ENCODE assay signal across 19 mouse cellular contexts in the genomic region with DNA sequence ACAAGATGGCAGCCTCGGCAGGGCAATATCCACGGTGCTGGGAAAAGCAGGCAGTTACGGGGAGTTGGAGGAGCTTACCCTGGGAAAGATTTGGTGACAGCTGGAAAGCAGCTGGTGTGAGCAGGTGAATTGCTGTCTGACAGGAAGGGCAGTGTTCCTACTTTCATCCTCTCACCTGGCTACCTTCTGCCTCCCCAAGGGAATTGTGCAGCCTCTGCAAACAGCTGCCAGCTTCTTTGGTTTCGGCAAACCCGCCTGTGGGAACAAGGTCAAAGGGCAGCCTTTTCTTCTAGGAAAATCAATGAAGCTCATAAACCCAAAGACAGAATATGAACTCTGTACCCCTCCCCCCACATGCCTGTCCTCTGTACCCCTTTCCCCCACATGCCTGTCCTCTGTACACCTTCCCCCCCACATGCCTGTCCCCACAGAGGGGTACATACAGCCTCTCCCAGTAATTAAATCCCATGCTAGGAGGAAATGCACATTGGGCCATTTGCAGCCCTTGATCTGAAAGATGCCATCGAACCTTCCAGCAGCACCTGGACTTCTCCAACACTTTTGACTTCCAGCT.
DNase-seq lines count a peak whose midpoint lies in the region; ATAC-seq lines count a peak whose summit lies in the region.
"Had no signal": no experiment of that assay in that cellular context is flagged by ENCODE, and none has a peak within 500 bp of the region (broad histone marks: within the 10 kb centered on the region; RNA-seq: fewer than 3 reads in every experiment).

No protein-coding gene starts in this region.

- no peak overlapping the region for H3K9ac ChIP-seq in hindbrain, embryonic 11.5 days (ENCODE audit: low read depth, low read length)
- H3K9ac ChIP-seq in hindbrain, embryonic 13.5 days, result no peak overlapping the region
- no peak overlapping the region for H3K9ac ChIP-seq in midbrain, embryonic 11.5 days (ENCODE audit: low read length)
- H3K9ac ChIP-seq in intestine, embryonic 15.5 days, result no peak overlapping the region
- H3K9ac ChIP-seq: liver, embryonic 12.5 days; midbrain, embryonic 15.5 days; neural tube, embryonic 12.5 days had no signal

- H3K9me3 ChIP-seq in hindbrain, embryonic 11.5 days (ENCODE audit: control insufficient read depth, low read length), result no peaks in the 10 kb centered on the region
- H3K9me3 ChIP-seq in hindbrain, embryonic 13.5 days, result no peaks in the 10 kb centered on the region
- H3K9me3 ChIP-seq in midbrain, embryonic 10.5 days (replicated peaks), result no peaks in the 10 kb centered on the region
- H3K9me3 ChIP-seq in midbrain, embryonic 11.5 days (ENCODE audit: control insufficient read depth, low read length), result no peaks in the 10 kb centered on the region
- H3K9me3 ChIP-seq in intestine, embryonic 15.5 days, result no peaks in the 10 kb centered on the region
- H3K9me3 ChIP-seq: liver, embryonic 12.5 days; midbrain, embryonic 15.5 days; neural tube, embryonic 12.5 days had no signal

- no peak overlapping the region for H3K27ac ChIP-seq in hindbrain, embryonic 11.5 days (ENCODE audit: low read depth, low read length)
- H3K27ac ChIP-seq in hindbrain, embryonic 13.5 days, result no peak overlapping the region
- H3K27ac ChIP-seq in midbrain, embryonic 10.5 days (replicated peaks), result 0 out of 2 replicates have a peak overlapping the region, but pooled peaks have one; percentile 3
- H3K27ac ChIP-seq in midbrain, embryonic 11.5 days (ENCODE audit: low read depth, low read length), result no peak overlapping the region
- H3K27ac ChIP-seq in intestine, embryonic 15.5 days, result no peak overlapping the region
- H3K27ac ChIP-seq: left cerebral cortex, adult 2 months; liver, embryonic 12.5 days; midbrain, embryonic 15.5 days; neural tube, embryonic 12.5 days had no signal

- peak; percentile 22 for DNase-seq in hindbrain, embryonic 11.5 days (ENCODE audit: low spot score)
- peak; percentile 17 for DNase-seq in midbrain, embryonic 10.5 days (ENCODE audit: low spot score)
- no peak for DNase-seq in midbrain, embryonic 11.5 days (ENCODE audit: low spot score, missing footprints)
- no peak for DNase-seq in left cerebral cortex, postnatal 10 days (ENCODE audit: extremely low spot score in 1 of 2, low spot score in 2 of 2)
- no peak for DNase-seq in thymus, postnatal 14 days
- DNase-seq: adrenal gland, postnatal 36 days; cerebellum, adult 11 months; cerebellum, adult 9-11 months; left cerebral cortex, postnatal 4 days; lung, adult 18-20 months; lung, postnatal 10 days; thymus, postnatal 25 days had no signal

- intact Hi-C loops in left cerebral cortex, postnatal 10 days (cut with DNase I), result no loop called here

- 50% methylated on average over 6 of the region's 6 CpGs for WGBS in hindbrain, embryonic 11.5 days
- 59% methylated on average over 6 of the region's 6 CpGs for WGBS in hindbrain, embryonic 13.5 days
- 68% methylated on average over 6 of the region's 6 CpGs for WGBS in midbrain, embryonic 10.5 days
- WGBS in midbrain, embryonic 11.5 days, result 58% methylated on average over 6 of the region's 6 CpGs
- WGBS in intestine, embryonic 15.5 days, result 46% methylated on average over 6 of the region's 6 CpGs

- H3K4me2 ChIP-seq in hindbrain, embryonic 11.5 days (replicated peaks; ENCODE audit: low read depth, low read length), result no peak overlapping the region
- no peak overlapping the region for H3K4me2 ChIP-seq in hindbrain, embryonic 13.5 days
- no peak overlapping the region for H3K4me2 ChIP-seq in midbrain, embryonic 11.5 days
- no peak overlapping the region for H3K4me2 ChIP-seq in intestine, embryonic 15.5 days (replicated peaks)
- H3K4me2 ChIP-seq: liver, embryonic 12.5 days; midbrain, embryonic 15.5 days; neural tube, embryonic 12.5 days had no signal

- H3K36me3 ChIP-seq in hindbrain, embryonic 11.5 days (ENCODE audit: control insufficient read depth, insufficient read depth, low read length), result no peaks in the 10 kb centered on the region
- H3K36me3 ChIP-seq in hindbrain, embryonic 13.5 days, result no peaks in the 10 kb centered on the region
- H3K36me3 ChIP-seq in midbrain, embryonic 10.5 days, result no peaks in the 10 kb centered on the region
- H3K36me3 ChIP-seq in midbrain, embryonic 11.5 days (ENCODE audit: control insufficient read depth, insufficient read depth, low read length), result no peaks in the 10 kb centered on the region
- no peaks in the 10 kb centered on the region for H3K36me3 ChIP-seq in intestine, embryonic 15.5 days
- H3K36me3 ChIP-seq: liver, embryonic 12.5 days; midbrain, embryonic 15.5 days; neural tube, embryonic 12.5 days had no signal

- no peak overlapping the region for H3K4me3 ChIP-seq in hindbrain, embryonic 11.5 days (ENCODE audit: low read depth, low read length)
- no peak overlapping the region for H3K4me3 ChIP-seq in hindbrain, embryonic 13.5 days
- H3K4me3 ChIP-seq in midbrain, embryonic 10.5 days, result no peak overlapping the region
- H3K4me3 ChIP-seq in midbrain, embryonic 11.5 days (ENCODE audit: low read depth, low read length), result no peak overlapping the region
- no peak overlapping the region for H3K4me3 ChIP-seq in intestine, embryonic 15.5 days (replicated peaks)
- H3K4me3 ChIP-seq: left cerebral cortex, adult 2 months; liver, embryonic 12.5 days; midbrain, embryonic 15.5 days; neural tube, embryonic 12.5 days had no signal

- H3K4me1 ChIP-seq in hindbrain, embryonic 11.5 days (replicated peaks; ENCODE audit: control insufficient read depth, insufficient read depth, low read length), result no peaks in the 10 kb centered on the region
- H3K4me1 ChIP-seq in hindbrain, embryonic 13.5 days (replicated peaks), result no peaks in the 10 kb centered on the region
- H3K4me1 ChIP-seq in midbrain, embryonic 10.5 days, result peaks cover 18% of the 10 kb centered on the region
- H3K4me1 ChIP-seq in midbrain, embryonic 11.5 days (ENCODE audit: control insufficient read depth, insufficient read depth, low read length), result no peaks in the 10 kb centered on the region
- H3K4me1 ChIP-seq in intestine, embryonic 15.5 days (replicated peaks), result no peaks in the 10 kb centered on the region
- H3K4me1 ChIP-seq: liver, embryonic 12.5 days; midbrain, embryonic 15.5 days; neural tube, embryonic 12.5 days had no signal

- no peaks in the 10 kb centered on the region for H3K27me3 ChIP-seq in hindbrain, embryonic 11.5 days (ENCODE audit: control insufficient read depth, insufficient read depth, low read length)
- H3K27me3 ChIP-seq in hindbrain, embryonic 13.5 days, result no peaks in the 10 kb centered on the region
- H3K27me3 ChIP-seq in midbrain, embryonic 10.5 days (ENCODE audit: low read depth, poor library complexity, severe bottlenecking), result no peaks in the 10 kb centered on the region
- no peaks in the 10 kb centered on the region for H3K27me3 ChIP-seq in midbrain, embryonic 11.5 days (ENCODE audit: control insufficient read depth, insufficient read depth, low read length)
- H3K27me3 ChIP-seq in intestine, embryonic 15.5 days (replicated peaks), result no peaks in the 10 kb centered on the region
- H3K27me3 ChIP-seq: midbrain, embryonic 15.5 days; neural tube, embryonic 12.5 days had no signal

- ATAC-seq in hindbrain, embryonic 11.5 days (ENCODE audit: low FRiP score), result no peak
- no peak for ATAC-seq in hindbrain, embryonic 13.5 days (ENCODE audit: low FRiP score)
- ATAC-seq in midbrain, embryonic 11.5 days (ENCODE audit: low FRiP score), result no peak
- peak; percentile 85 for ATAC-seq in intestine, embryonic 15.5 days
- ATAC-seq: hindbrain, embryonic 16.5 days; liver, embryonic 12.5 days; midbrain, embryonic 15.5 days had no signal

Comparison
In these comparisons a context has a peak if more than half of its experiments do, and no peak if none do; other contexts are left out.
1. DNase-seq: peak in hindbrain, embryonic 11.5 days (single experiment) and midbrain, embryonic 10.5 days (single experiment); none in midbrain, embryonic 11.5 days (single experiment), left cerebral cortex, postnatal 10 days (0 of 2) and thymus, postnatal 14 days (single experiment).